Mouse (Mus musculus): ENCODE measurements around the gene Rbfox1. TPM values are rescaled to one million over a fixed set of nuclear protein-coding genes. Genes with fewer than 3 reads are reported as not detected.
A peak's percentile ranks its signal among the peaks of the same experiment; 100 is the strongest.

Gene Rbfox1
- polyA plus RNA-seq, 1 experiment = 142 TPM

DNA sequence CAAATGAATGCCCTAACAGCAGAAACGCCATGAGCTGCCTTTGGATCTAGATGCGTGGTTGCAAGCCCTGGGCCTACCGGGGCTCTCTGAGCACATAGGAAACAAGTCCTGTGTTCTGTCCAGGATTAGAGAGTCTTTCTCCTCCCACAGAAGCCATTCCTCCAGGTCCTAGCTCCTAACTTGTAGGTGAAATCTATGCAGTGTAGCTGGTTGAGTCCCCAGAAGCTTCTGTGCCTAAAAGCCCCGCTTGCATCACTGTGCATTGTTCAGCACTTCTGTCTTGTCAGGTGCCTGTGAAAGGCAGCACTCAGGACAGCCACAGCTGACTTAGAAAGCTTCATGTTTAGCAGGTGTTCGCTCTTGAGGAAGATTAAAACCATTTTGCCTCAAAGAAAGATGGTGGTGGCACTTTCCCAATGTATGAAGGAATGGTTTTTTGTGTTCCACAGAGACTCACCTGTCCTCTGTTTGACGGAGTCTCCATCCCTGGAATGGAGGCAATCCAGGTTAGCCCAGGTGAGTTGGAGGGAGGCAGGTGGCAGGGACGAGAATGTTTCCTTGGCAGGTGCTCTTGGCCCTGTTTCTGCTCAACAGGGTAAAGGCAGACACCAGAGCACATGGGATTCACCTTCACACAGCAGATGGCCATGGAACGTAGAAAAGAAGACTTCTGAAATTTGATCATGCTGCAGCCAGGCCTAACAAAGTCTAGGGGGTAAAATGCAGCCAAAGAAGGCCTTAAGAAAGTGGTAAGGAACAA, 1213.0 kb downstream of the Rbfox1 start:
- H3K4me3 ChIP-seq (ENCODE audit: insufficient read depth, low read length) = no peak overlapping the region
- no peak overlapping the region for H3K27ac ChIP-seq (ENCODE audit: insufficient read depth, low read length)
- H3K4me1 ChIP-seq (ENCODE audit: control insufficient read depth, insufficient read depth, low read length) = peaks cover 7% of the 10 kb centered on the region
- TF ChIP-seq CTCF (IDR thresholded peaks at IDR 0.05; ENCODE audit: extremely low read depth, insufficient read depth, low read length) (no peak), POLR2A (IDR thresholded peaks at IDR 0.05; ENCODE audit: extremely low read depth, insufficient read depth, low read length) (no peak)

GRCm38 (mm10) chr16:7099506-7100300, 1214.5 kb downstream of the Rbfox1 start:
- no peak overlapping the region for H3K27ac ChIP-seq (ENCODE audit: insufficient read depth, low read length)
- peaks cover 9% of the 10 kb centered on the region for H3K4me1 ChIP-seq (ENCODE audit: control insufficient read depth, insufficient read depth, low read length)

DNA sequence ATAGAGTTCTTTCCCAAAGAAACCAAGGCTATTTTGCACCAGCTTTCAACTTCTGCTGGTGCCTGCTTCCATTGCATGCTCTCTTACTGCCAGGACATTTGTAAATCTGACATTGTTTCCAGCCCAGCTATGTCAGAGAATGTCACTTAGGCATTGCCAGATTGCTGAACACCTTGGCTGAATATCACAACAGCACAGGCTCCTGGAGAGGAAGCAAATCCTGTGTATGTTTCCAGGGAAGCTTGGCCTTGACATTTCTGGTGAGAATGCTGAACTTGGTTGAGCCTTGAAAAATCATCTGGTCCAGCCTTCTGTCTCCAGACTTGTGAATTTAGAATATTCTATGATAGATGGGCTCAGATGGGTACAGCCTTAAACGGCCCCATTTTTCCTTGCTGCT, 1217.3 kb downstream of the Rbfox1 start:
- H3K27ac ChIP-seq (ENCODE audit: insufficient read depth, low read length) = no peak overlapping the region
- no peak for TF ChIP-seq POLR2A (IDR thresholded peaks at IDR 0.05; ENCODE audit: extremely low read depth, insufficient read depth, low read length)
- TF ChIP-seq CTCF (IDR thresholded peaks at IDR 0.05; ENCODE audit: extremely low read depth, insufficient read depth, low read length) = no peak
- no peak overlapping the region for H3K4me3 ChIP-seq (ENCODE audit: insufficient read depth, low read length)
- peaks cover 9% of the 10 kb centered on the region for H3K4me1 ChIP-seq (ENCODE audit: control insufficient read depth, insufficient read depth, low read length)

More at GRCm38 (mm10) chr16:7099506-7100300, 1214.5 kb downstream of the Rbfox1 start:
- TF ChIP-seq POLR2A (IDR thresholded peaks at IDR 0.05; ENCODE audit: extremely low read depth, insufficient read depth, low read length) (no peak), CTCF (IDR thresholded peaks at IDR 0.05; ENCODE audit: extremely low read depth, insufficient read depth, low read length) (no peak)
- no peak overlapping the region for H3K4me3 ChIP-seq (ENCODE audit: insufficient read depth, low read length)

- H3K4me3 ChIP-seq (ENCODE audit: insufficient read depth, low read length) = no peak overlapping the region
- H3K4me1 ChIP-seq (ENCODE audit: control insufficient read depth, insufficient read depth, low read length) = peaks cover 9% of the 10 kb centered on the region
- no peak overlapping the region for H3K27ac ChIP-seq (ENCODE audit: insufficient read depth, low read length)
- no peak for TF ChIP-seq CTCF (IDR thresholded peaks at IDR 0.05; ENCODE audit: extremely low read depth, insufficient read depth, low read length)
- TF ChIP-seq POLR2A (IDR thresholded peaks at IDR 0.05; ENCODE audit: extremely low read depth, insufficient read depth, low read length) = no peak
Observed at GRCm38 (mm10) chr16:7103301-7103700, 1218.1 kb downstream of the Rbfox1 start.

DNA sequence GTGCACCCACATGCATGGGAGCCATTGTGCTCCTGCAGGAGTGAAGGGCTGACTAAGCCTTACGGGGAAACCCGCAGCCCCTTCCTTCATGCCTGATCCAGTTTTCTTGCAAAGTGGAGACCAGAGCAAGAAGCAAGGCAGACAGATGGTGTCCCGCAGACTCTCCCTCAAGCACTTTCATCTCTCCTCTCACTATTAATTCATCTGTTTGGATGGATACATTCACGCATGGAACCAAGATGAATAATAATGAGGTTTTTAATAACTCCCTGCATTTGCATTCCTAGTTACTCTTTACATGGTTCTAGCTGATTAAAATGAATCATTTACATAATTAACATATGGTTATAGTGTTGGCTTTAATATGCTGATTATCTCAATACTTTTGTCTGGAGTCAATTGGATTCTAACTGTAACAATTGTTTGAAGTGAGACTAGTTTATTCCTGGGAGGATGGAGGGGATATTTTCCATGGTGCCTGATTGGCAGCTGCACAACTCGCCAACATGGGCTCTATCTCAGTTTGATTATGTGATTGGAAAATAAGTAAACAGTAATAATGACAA, 1221.4 kb downstream of the Rbfox1 start:
- TF ChIP-seq CTCF (IDR thresholded peaks at IDR 0.05; ENCODE audit: extremely low read depth, insufficient read depth, low read length) (no peak), POLR2A (IDR thresholded peaks at IDR 0.05; ENCODE audit: extremely low read depth, insufficient read depth, low read length) (no peak)
- Histone ChIP-seq H3K27ac (ENCODE audit: insufficient read depth, low read length) (no peak overlapping the region), H3K4me1 (ENCODE audit: control insufficient read depth, insufficient read depth, low read length) (peaks cover 5% of the 10 kb centered on the region), H3K4me3 (ENCODE audit: insufficient read depth, low read length) (no peak overlapping the region)

DNA sequence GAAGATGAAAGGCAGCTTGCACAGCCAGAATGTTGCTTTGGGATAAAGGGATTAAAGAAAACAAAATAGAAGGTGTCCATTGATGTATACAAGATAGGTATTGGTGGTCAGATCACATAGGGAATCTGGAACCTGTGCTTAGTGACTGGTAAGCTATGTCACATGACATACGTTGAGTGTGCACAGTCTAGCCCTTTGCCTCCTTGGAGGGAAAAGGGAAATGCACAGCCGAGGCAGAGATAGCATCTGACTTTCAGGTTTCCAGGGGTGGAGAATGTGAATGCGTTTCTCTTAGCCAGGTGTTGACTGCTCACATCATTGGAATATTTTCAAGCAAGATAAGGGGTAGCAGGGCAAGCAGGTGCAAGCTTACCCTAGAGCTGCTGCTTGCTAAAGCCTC, 1230.8 kb downstream of the Rbfox1 start:
- H3K27ac ChIP-seq (ENCODE audit: insufficient read depth, low read length) = no peak overlapping the region
- H3K4me3 ChIP-seq (ENCODE audit: insufficient read depth, low read length) = no peak overlapping the region
- no peaks in the 10 kb centered on the region for H3K4me1 ChIP-seq (ENCODE audit: control insufficient read depth, insufficient read depth, low read length)
- TF ChIP-seq CTCF (IDR thresholded peaks at IDR 0.05; ENCODE audit: extremely low read depth, insufficient read depth, low read length) = no peak
- TF ChIP-seq POLR2A (IDR thresholded peaks at IDR 0.05; ENCODE audit: extremely low read depth, insufficient read depth, low read length) = no peak

- H3K4me1 ChIP-seq (ENCODE audit: control insufficient read depth, insufficient read depth, low read length) = peaks cover 14% of the 10 kb centered on the region
- H3K27ac ChIP-seq (ENCODE audit: insufficient read depth, low read length) = no peak overlapping the region
- TF ChIP-seq POLR2A (IDR thresholded peaks at IDR 0.05; ENCODE audit: extremely low read depth, insufficient read depth, low read length) (no peak), CTCF (IDR thresholded peaks at IDR 0.05; ENCODE audit: extremely low read depth, insufficient read depth, low read length) (no peak)
Observed at GRCm38 (mm10) chr16:7129591-7129990, 1244.4 kb downstream of the Rbfox1 start.

DNA sequence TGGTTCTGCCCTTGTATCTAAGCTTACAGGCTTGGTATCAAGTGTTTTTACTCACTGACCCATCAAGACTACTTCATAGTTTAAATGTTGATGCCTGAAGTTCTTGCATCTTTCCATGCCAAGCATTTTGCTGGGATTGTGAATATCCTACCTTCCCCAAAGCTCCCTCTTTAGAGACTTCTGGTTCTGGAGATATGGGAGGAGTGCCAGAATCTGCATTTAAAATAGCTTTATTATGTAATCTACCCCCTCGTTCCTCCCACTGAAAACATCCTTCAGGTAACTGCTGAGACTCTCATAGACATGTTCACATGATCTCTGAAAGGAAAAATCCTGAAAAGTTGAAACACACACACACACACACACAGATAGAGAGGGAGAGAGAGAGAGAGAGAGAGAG, 1247.3 kb downstream of the Rbfox1 start:
- no peak for TF ChIP-seq POLR2A (IDR thresholded peaks at IDR 0.05; ENCODE audit: extremely low read depth, insufficient read depth, low read length)
- TF ChIP-seq CTCF (IDR thresholded peaks at IDR 0.05; ENCODE audit: extremely low read depth, insufficient read depth, low read length) = no peak
- H3K4me1 ChIP-seq (ENCODE audit: control insufficient read depth, insufficient read depth, low read length) = peaks cover 12% of the 10 kb centered on the region
- no peak overlapping the region for H3K27ac ChIP-seq (ENCODE audit: insufficient read depth, low read length)
- no peak overlapping the region for H3K4me3 ChIP-seq (ENCODE audit: insufficient read depth, low read length)

More at GRCm38 (mm10) chr16:7129591-7129990, 1244.4 kb downstream of the Rbfox1 start:
- no peak overlapping the region for H3K4me3 ChIP-seq (ENCODE audit: insufficient read depth, low read length)

DNA sequence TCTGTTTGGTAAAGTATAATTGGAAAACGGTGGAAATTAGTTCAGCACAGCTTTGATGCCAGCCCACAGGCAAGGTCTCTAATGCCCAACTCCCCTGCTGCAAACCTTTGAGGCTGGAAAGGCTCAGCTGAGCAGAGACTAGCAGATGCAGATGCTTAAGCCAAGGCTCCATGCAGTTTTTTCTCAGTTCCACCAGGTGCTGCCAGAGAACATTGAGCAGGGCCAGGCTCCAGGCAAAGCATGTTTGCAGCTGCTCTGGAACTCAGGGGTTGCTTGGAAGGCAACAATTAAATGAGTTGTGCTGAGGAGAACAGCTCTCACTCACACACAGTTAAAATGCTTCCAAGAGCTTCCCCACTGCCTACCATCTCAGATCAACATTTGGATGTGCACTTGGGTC, 1251.8 kb downstream of the Rbfox1 start:
- no peak overlapping the region for H3K4me3 ChIP-seq (ENCODE audit: insufficient read depth, low read length)
- no peak overlapping the region for H3K27ac ChIP-seq (ENCODE audit: insufficient read depth, low read length)
- peaks cover 9% of the 10 kb centered on the region for H3K4me1 ChIP-seq (ENCODE audit: control insufficient read depth, insufficient read depth, low read length)
- TF ChIP-seq CTCF (IDR thresholded peaks at IDR 0.05; ENCODE audit: extremely low read depth, insufficient read depth, low read length) (peak; percentile 71), POLR2A (IDR thresholded peaks at IDR 0.05; ENCODE audit: extremely low read depth, insufficient read depth, low read length) (no peak)

All from cortical plate, adult 2 months (tissue).